Mouse (Mus musculus) MEL (cell line): Measurements from ENCODE around the gene Aqp6.

Source experiments
- E2F4 ChIP-seq: IDR thresholded peaks from 2 replicates; pipeline ENCODE4 v1.6.1; 2011; ENCODE audit warnings: low read depth, low read length, improper control_type of control experiment, borderline replicate concordance
- GATA1 ChIP-seq: IDR thresholded peaks from 2 replicates; pipeline ENCODE4 v1.6.1; 2011; ENCODE audit warnings: low read depth, low read length, improper control_type of control experiment
- POLR2A ChIP-seq, 2 experiments: IDR thresholded peaks; 2 replicates each; pipeline ENCODE4 v1.6.1; 2011 to 2012; ENCODE audit warnings: low read length in 2 of 2, mild to moderate bottlenecking in 2 of 2, control low read depth in 1 of 2, improper control_type of control experiment in 1 of 2, low read depth in 1 of 2, moderate library complexity in 1 of 2; ENCODE audit not compliant: control insufficient read depth in 1 of 2, insufficient read depth in 1 of 2, poor library complexity in 1 of 2
- TBP ChIP-seq: IDR thresholded peaks from 2 replicates; pipeline ENCODE4 v1.8.0; 2011; ENCODE audit warnings: low read depth, low read length, improper control_type of control experiment
- TCF12 ChIP-seq: IDR thresholded peaks from 2 replicates; pipeline ENCODE4 v1.6.1; 2014; ENCODE audit warnings: low read depth, mild to moderate bottlenecking, inconsistent platforms, low read length, improper control_type of control experiment, moderate library complexity

- TF ChIP-seq TCF12 (no peak), GATA1 (no peak), POLR2A (IDR thresholded peaks at IDR 0.05; ENCODE audit: control insufficient read depth in 1 of 2, insufficient read depth in 1 of 2, low read depth in 1 of 2, low read length in 2 of 2, poor library complexity in 1 of 2) (no peak), TBP (no peak), E2F4 (no peak)
These were observed 572 bp downstream of the Aqp6 start for GRCm38 (mm10) chr15:99601823-99602120.
